Mouse (Mus musculus): Measurements from ENCODE around the gene Scamp3. TPM values are rescaled to one million over a fixed set of nuclear protein-coding genes. Genes with fewer than 3 reads are reported as not detected.

The Scamp3 gene
- total and polyA plus RNA-seq, 3 experiments: 101 to 287 TPM; not detected in 1

DNA sequence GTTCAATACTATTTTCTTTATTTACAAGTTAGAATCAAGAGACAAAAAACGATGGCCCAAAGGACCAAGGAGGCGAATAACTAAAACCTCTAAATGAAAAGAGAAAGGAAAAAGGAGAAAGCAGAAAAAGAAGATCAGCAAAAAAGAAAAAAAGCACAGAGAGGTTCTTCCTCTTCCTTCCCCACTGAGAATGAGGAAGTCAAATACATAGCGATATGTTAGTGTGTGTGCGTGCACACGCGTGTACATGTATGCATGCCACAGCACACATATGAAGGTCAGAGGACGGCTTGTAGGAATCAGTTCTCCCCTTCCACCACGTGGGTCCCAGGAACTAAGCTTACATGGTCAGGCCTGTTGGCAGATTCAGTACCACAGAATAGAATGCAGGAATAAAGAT, 20.3 kb upstream of the Scamp3 start:
- Histone ChIP-seq H3K36me3 (ENCODE audit: control insufficient read depth in 1 of 2, insufficient read depth in 2 of 2, low read length in 2 of 2) (peaks cover 0 to 6% of the 10 kb centered on the region in 2 experiments; a peak in 2 of 4 replicates), H3K4me1 (ENCODE audit: control insufficient read depth in 1 of 2, insufficient read depth in 2 of 2, low read length in 2 of 2) (peaks cover 5 to 16% of the 10 kb centered on the region in 2 experiments; a peak in 3 of 4 replicates), H3K4me3 (ENCODE audit: control insufficient read depth in 1 of 2, insufficient read depth in 1 of 2, low read depth in 2 of 2, low read length in 2 of 2) (peak overlapping the region in 1 of 2 experiments; percentile 25; a peak in 1 of 4 replicates), H3K79me2 (ENCODE audit: control insufficient read depth, insufficient read depth, low read length, poor library complexity) (no peaks in the 10 kb centered on the region), H3K27me3 (ENCODE audit: control insufficient read depth in 1 of 2, insufficient read depth in 2 of 2, low read length in 2 of 2) (no peaks in the 10 kb centered on the region), H3K9ac (ENCODE audit: control insufficient read depth, low read depth, low read length, poor library complexity, severe bottlenecking) (no peak overlapping the region), H3K9me3 (replicated peaks; ENCODE audit: insufficient read depth, low read length) (no peaks in the 10 kb centered on the region), H3K27ac (ENCODE audit: control insufficient read depth, low read depth, low read length) (no peak overlapping the region)
- DNase-seq (ENCODE audit: low read depth, low spot score): peak; percentile 63
- no peak for TF ChIP-seq USF1 (IDR thresholded peaks at IDR 0.05; ENCODE audit: low read depth, low read length)
- no peak for TF ChIP-seq HCFC1 (IDR thresholded peaks at IDR 0.05; ENCODE audit: low read depth, low read length)
- no peak for TF ChIP-seq MAFK (IDR thresholded peaks at IDR 0.05; ENCODE audit: borderline replicate concordance, low read depth, low read length)
- TF ChIP-seq TAL1 (IDR thresholded peaks at IDR 0.05; ENCODE audit: low read length): no peak
- TF ChIP-seq RAD21 (IDR thresholded peaks at IDR 0.05; ENCODE audit: low read depth, low read length): no peak
- no peak for TF ChIP-seq MAZ (IDR thresholded peaks at IDR 0.05; ENCODE audit: low read depth, low read length)
- no peak for TF ChIP-seq POLR2A (IDR thresholded peaks at IDR 0.05; ENCODE audit: control insufficient read depth in 1 of 2, insufficient read depth in 1 of 2, low read depth in 1 of 2, low read length in 2 of 2, poor library complexity in 1 of 2)
- TF ChIP-seq MAX (IDR thresholded peaks at IDR 0.05; ENCODE audit: low read length): 0 out of 2 replicates have a peak, but pooled peaks have one; percentile 41
- TF ChIP-seq POLR2AphosphoS2 (IDR thresholded peaks at IDR 0.05; ENCODE audit: low read length): no peak
- no peak for TF ChIP-seq ELF1 (IDR thresholded peaks at IDR 0.05; ENCODE audit: low read depth, low read length)
- no peak for TF ChIP-seq E2F4 (IDR thresholded peaks at IDR 0.05; ENCODE audit: borderline replicate concordance, low read depth, low read length)
- TF ChIP-seq ETS1 (IDR thresholded peaks at IDR 0.05; ENCODE audit: low read depth, low read length): 0 out of 2 replicates have a peak, but pooled peaks have one; percentile 7
- no peak for TF ChIP-seq BHLHE40 (IDR thresholded peaks at IDR 0.05; ENCODE audit: borderline replicate concordance, low read depth, low read length)
- no peak for TF ChIP-seq NRF1 (IDR thresholded peaks at IDR 0.05; ENCODE audit: insufficient read depth, low read depth, low read length, poor library complexity, severe bottlenecking)
- TF ChIP-seq TCF12 (IDR thresholded peaks at IDR 0.05; ENCODE audit: low read depth, low read length): no peak
- TF ChIP-seq EP300 (IDR thresholded peaks at IDR 0.05; ENCODE audit: low read depth in 1 of 2, low read length in 2 of 2): peak in 1 of 2 experiments; percentile 62; a peak in 1 of 4 replicates
- no peak for TF ChIP-seq GATA1 (IDR thresholded peaks at IDR 0.05; ENCODE audit: low read depth, low read length)
- no peak for TF ChIP-seq ZMIZ1 (IDR thresholded peaks at IDR 0.05; ENCODE audit: low read depth, low read length)
- TF ChIP-seq SMC3 (IDR thresholded peaks at IDR 0.05; ENCODE audit: low read depth, low read length): no peak
- TF ChIP-seq ZNF384 (IDR thresholded peaks at IDR 0.05; ENCODE audit: low read depth, low read length): peak; percentile 86
- no peak for TF ChIP-seq MEF2A (IDR thresholded peaks at IDR 0.05; ENCODE audit: extremely low read depth, insufficient replicate concordance, low read depth, low read length, poor library complexity, severe bottlenecking)
- TF ChIP-seq TBP (IDR thresholded peaks at IDR 0.05; ENCODE audit: low read depth, low read length): no peak
- TF ChIP-seq GABPA (IDR thresholded peaks at IDR 0.05; ENCODE audit: low read depth, low read length): no peak
- no peak for TF ChIP-seq CHD2 (IDR thresholded peaks at IDR 0.05; ENCODE audit: low read length)
- TF ChIP-seq RCOR1 (IDR thresholded peaks at IDR 0.05; ENCODE audit: low read depth, low read length): no peak
- TF ChIP-seq MYB (IDR thresholded peaks at IDR 0.05; ENCODE audit: low read depth, low read length): no peak
- TF ChIP-seq KAT2A (conservative IDR thresholded peaks at IDR 0.05; ENCODE audit: low read depth, low read length): no peak
- TF ChIP-seq USF2 (IDR thresholded peaks at IDR 0.05; ENCODE audit: borderline replicate concordance in 1 of 2, insufficient read depth in 1 of 2, low read depth in 1 of 2, low read length in 2 of 2): no peak
- peak; percentile 50 for TF ChIP-seq SIN3A (IDR thresholded peaks at IDR 0.05; ENCODE audit: low read length)
- TF ChIP-seq ZC3H11A (IDR thresholded peaks at IDR 0.05; ENCODE audit: low read depth, low read length): no peak
- no peak for TF ChIP-seq ZKSCAN1 (IDR thresholded peaks at IDR 0.05; ENCODE audit: low read depth, low read length)
- no peak for TF ChIP-seq CHD1 (IDR thresholded peaks at IDR 0.05; ENCODE audit: low read depth, low read length)
- TF ChIP-seq JUND (IDR thresholded peaks at IDR 0.05; ENCODE audit: low read depth, low read length): no peak
- peak; percentile 72 for TF ChIP-seq MYC (IDR thresholded peaks at IDR 0.05; ENCODE audit: low read depth, low read length)
- TF ChIP-seq CTCF (IDR thresholded peaks at IDR 0.05 in 2 of 3, conservative IDR thresholded peaks at IDR 0.05 in 1 of 3; ENCODE audit: control insufficient read depth in 1 of 3, insufficient read depth in 1 of 3, low read depth in 2 of 3, low read length in 3 of 3, poor library complexity in 1 of 3, severe bottlenecking in 1 of 3): no peak
- no peak for TF ChIP-seq POLR2AphosphoS5 (IDR thresholded peaks at IDR 0.05; ENCODE audit: borderline replicate concordance, low read depth, low read length)
- no peak for TF ChIP-seq UBTF (IDR thresholded peaks at IDR 0.05; ENCODE audit: borderline replicate concordance, insufficient read depth, low read depth, low read length)
- TF ChIP-seq MXI1 (IDR thresholded peaks at IDR 0.05; ENCODE audit: low read depth, low read length): peak; percentile 22; the same call in 1 of the 2 replicates
